Mouse (Mus musculus) CH12.LX (cell line): ENCODE data around the gene Kcnh6. TPM values are rescaled to one million over a fixed set of nuclear protein-coding genes. Genes with fewer than 3 reads are reported as not detected.

Experiments
- DNase-seq: peaks from one replicate; pipeline ENCODE4 v3.0.0-alpha.2; 2013; ENCODE audit errors: extremely low read depth
- H3K27ac ChIP-seq: 2 replicates; pipeline ENCODE4 v1.5.1; 2012; ENCODE audit warnings: low read depth, mild to moderate bottlenecking, control low read depth, moderate library complexity; ENCODE audit not compliant: insufficient read depth
- H3K27me3 ChIP-seq: replicated peaks from 2 replicates; pipeline ENCODE3; 2012; ENCODE audit warnings: inconsistent platforms
- H3K36me3 ChIP-seq, 2 experiments: replicated peaks in 1 of 2; 2 replicates each; pipeline versions ENCODE3 to v1.6.1; 2012; ENCODE audit warnings: inconsistent platforms in 1 of 2, low read length in 1 of 2, mild to moderate bottlenecking in 1 of 2, mixed read lengths in 1 of 2, moderate library complexity in 1 of 2; ENCODE audit not compliant: control insufficient read depth in 1 of 2, insufficient read depth in 1 of 2
- H3K4me1 ChIP-seq, 2 experiments: 2 replicates each; pipeline ENCODE4 v1.6.1; 2012; ENCODE audit warnings: inconsistent platforms in 1 of 2, moderate library complexity in 1 of 2; ENCODE audit not compliant: insufficient read depth in 2 of 2, control insufficient read depth in 1 of 2
- H3K4me2 ChIP-seq: 2 replicates; pipeline ENCODE4 v1.6.1; 2012; ENCODE audit warnings: low read depth, mild to moderate bottlenecking, control low read depth; ENCODE audit not compliant: poor library complexity, insufficient read depth, severe bottlenecking
- H3K4me3 ChIP-seq, 3 experiments: fragments of 150-350 bp in 1 of 3; sonication (generic) in 1 of 3; replicated peaks in 1 of 3; 2 replicates each; pipeline versions ENCODE3 to v1.5.1; 2011 to 2012; ENCODE audit warnings: low read depth in 2 of 3, low read length in 2 of 3, mild to moderate bottlenecking in 2 of 3, moderate library complexity in 2 of 3, control low read depth in 1 of 3, improper control_type of control experiment in 1 of 3, inconsistent platforms in 1 of 3, mixed read lengths in 1 of 3; ENCODE audit not compliant: poor library complexity in 1 of 3
- H3K79me2 ChIP-seq: replicated peaks from 2 replicates; pipeline ENCODE4 v1.6.1; 2012; ENCODE audit warnings: mild to moderate bottlenecking, moderate library complexity; ENCODE audit not compliant: control insufficient read depth, poor library complexity, insufficient read depth, severe bottlenecking; ENCODE audit errors: extremely low read depth
- H3K9ac ChIP-seq: 2 replicates; pipeline ENCODE4 v1.6.1; 2012; ENCODE audit warnings: low read depth, mild to moderate bottlenecking, control low read depth, moderate library complexity; ENCODE audit not compliant: insufficient read depth
- H3K9me3 ChIP-seq: replicated peaks from 2 replicates; pipeline ENCODE3; 2012; ENCODE audit warnings: low read length, inconsistent platforms, mixed read lengths
- BHLHE40 ChIP-seq: IDR thresholded peaks from 2 replicates; pipeline ENCODE4 v1.6.1; 2011; ENCODE audit warnings: mild to moderate bottlenecking, low read depth, low read length, improper control_type of control experiment
- CHD1 ChIP-seq: IDR thresholded peaks from 2 replicates; pipeline ENCODE4 v1.6.1; 2012; ENCODE audit warnings: low read depth, low read length, improper control_type of control experiment, inconsistent platforms
- CHD2 ChIP-seq: IDR thresholded peaks from 2 replicates; pipeline ENCODE4 v1.6.1; 2011; ENCODE audit warnings: low read length, improper control_type of control experiment
- CTCF ChIP-seq, 2 experiments: IDR thresholded peaks in 1 of 2; conservative IDR thresholded peaks in 1 of 2; 2 replicates each; pipeline ENCODE4 v1.5.1; 2011 to 2012; ENCODE audit warnings: low read depth in 2 of 2, low read length in 2 of 2, improper control_type of control experiment in 1 of 2, inconsistent platforms in 1 of 2, mild to moderate bottlenecking in 1 of 2, moderate library complexity in 1 of 2
- E2F4 ChIP-seq: IDR thresholded peaks from 2 replicates; pipeline ENCODE4 v1.6.1; 2011; ENCODE audit warnings: low read depth, low read length, improper control_type of control experiment; ENCODE audit not compliant: insufficient replicate concordance
- EP300 ChIP-seq: IDR thresholded peaks from 2 replicates; pipeline ENCODE4 v1.6.1; 2011; ENCODE audit warnings: low read length, improper control_type of control experiment
- ETS1 ChIP-seq: conservative IDR thresholded peaks from 2 replicates; pipeline ENCODE4 v1.6.1; 2012; ENCODE audit warnings: low read depth, mild to moderate bottlenecking, inconsistent platforms, low read length, improper control_type of control experiment, moderate library complexity
- IRF4 ChIP-seq: IDR thresholded peaks from 2 replicates; pipeline ENCODE4 v1.6.1; 2014; ENCODE audit warnings: low read depth, mild to moderate bottlenecking, inconsistent platforms, low read length, improper control_type of control experiment
- JUN ChIP-seq: IDR thresholded peaks from 2 replicates; pipeline ENCODE4 v1.6.1; 2011; ENCODE audit warnings: low read depth, mild to moderate bottlenecking, low read length, improper control_type of control experiment, moderate library complexity; ENCODE audit not compliant: insufficient read depth
- JUND ChIP-seq: conservative IDR thresholded peaks from 2 replicates; pipeline ENCODE4 v1.6.1; 2011; ENCODE audit warnings: low read depth, low read length, improper control_type of control experiment
- KAT2A ChIP-seq: IDR thresholded peaks from 2 replicates; pipeline ENCODE4 v1.6.1; 2012; ENCODE audit warnings: low read length, improper control_type of control experiment, inconsistent platforms; ENCODE audit not compliant: insufficient replicate concordance
- MAX ChIP-seq: IDR thresholded peaks from 2 replicates; pipeline ENCODE4 v1.6.1; 2011; ENCODE audit warnings: low read length, improper control_type of control experiment
- MAZ ChIP-seq: IDR thresholded peaks from 2 replicates; pipeline ENCODE4 v1.6.1; 2012; ENCODE audit warnings: low read depth, mild to moderate bottlenecking, inconsistent platforms, low read length, improper control_type of control experiment, moderate library complexity
- MEF2A ChIP-seq: IDR thresholded peaks from 2 replicates; pipeline ENCODE4 v1.6.1; 2014; ENCODE audit warnings: low read depth, mild to moderate bottlenecking, inconsistent platforms, low read length, improper control_type of control experiment, borderline replicate concordance
- MXI1 ChIP-seq: IDR thresholded peaks from 2 replicates; pipeline ENCODE4 v1.6.1; 2011; ENCODE audit warnings: mild to moderate bottlenecking, low read depth, low read length, improper control_type of control experiment
- MYC ChIP-seq: IDR thresholded peaks from 2 replicates; pipeline ENCODE4 v1.6.1; 2011; ENCODE audit warnings: low read depth, mild to moderate bottlenecking, improper control_type of control experiment, low read length
- NRF1 ChIP-seq: IDR thresholded peaks from 2 replicates; pipeline ENCODE4 v1.6.1; 2014; ENCODE audit warnings: low read depth, mild to moderate bottlenecking, inconsistent platforms, low read length, improper control_type of control experiment, moderate library complexity
- PAX5 ChIP-seq: IDR thresholded peaks from 2 replicates; pipeline ENCODE4 v1.6.1; 2012; ENCODE audit warnings: low read length, inconsistent platforms, mixed read lengths
- POLR2A ChIP-seq: IDR thresholded peaks from 2 replicates; pipeline ENCODE4 v1.6.1; 2011; ENCODE audit warnings: low read depth, mild to moderate bottlenecking, improper control_type of control experiment, low read length
- POLR2AphosphoS2 ChIP-seq: IDR thresholded peaks from 2 replicates; pipeline ENCODE4 v1.6.1; 2011; ENCODE audit warnings: low read depth, low read length, improper control_type of control experiment
- RAD21 ChIP-seq: IDR thresholded peaks from 2 replicates; pipeline ENCODE4 v1.6.1; 2011; ENCODE audit warnings: low read depth, mild to moderate bottlenecking, low read length, improper control_type of control experiment, moderate library complexity
- RCOR1 ChIP-seq: conservative IDR thresholded peaks from 2 replicates; pipeline ENCODE4 v1.6.1; 2012; ENCODE audit warnings: low read depth, mild to moderate bottlenecking, inconsistent platforms, low read length, improper control_type of control experiment
- SMC3 ChIP-seq: IDR thresholded peaks from 2 replicates; pipeline ENCODE4 v1.6.1; 2011; ENCODE audit warnings: low read depth, low read length, improper control_type of control experiment
- TCF12 ChIP-seq: IDR thresholded peaks from 2 replicates; pipeline ENCODE4 v1.6.1; 2014; ENCODE audit warnings: low read depth, mild to moderate bottlenecking, inconsistent platforms, low read length, improper control_type of control experiment
- UBTF ChIP-seq: IDR thresholded peaks from 2 replicates; pipeline ENCODE4 v1.6.1; 2012; ENCODE audit warnings: low read depth, mild to moderate bottlenecking, inconsistent platforms, low read length, improper control_type of control experiment, moderate library complexity
- USF1 ChIP-seq: IDR thresholded peaks from 2 replicates; pipeline ENCODE4 v1.6.1; 2014; ENCODE audit warnings: low read depth, mild to moderate bottlenecking, inconsistent platforms, low read length, improper control_type of control experiment
- USF2 ChIP-seq: conservative IDR thresholded peaks from 2 replicates; pipeline ENCODE4 v1.6.1; 2011; ENCODE audit warnings: low read depth, low read length, improper control_type of control experiment
- ZC3H11A ChIP-seq: IDR thresholded peaks from 2 replicates; pipeline ENCODE4 v1.6.1; 2012; ENCODE audit warnings: low read depth, mild to moderate bottlenecking, inconsistent platforms, low read length, improper control_type of control experiment
- ZKSCAN1 ChIP-seq: IDR thresholded peaks from 2 replicates; pipeline ENCODE4 v1.6.1; 2012; ENCODE audit warnings: low read depth, inconsistent platforms, low read length, improper control_type of control experiment, borderline replicate concordance
- ZMIZ1 ChIP-seq: IDR thresholded peaks from 2 replicates; pipeline ENCODE4 v1.6.1; 2012; ENCODE audit warnings: low read depth, mild to moderate bottlenecking, inconsistent platforms, low read length, improper control_type of control experiment
- dilution Hi-C: fragments of 300-500 bp; cut with MboI; formaldehyde crosslinking; loops from 2 replicates; pipeline ENCODE4 v1.14.3; 2020; ENCODE audit warnings: low sequenced_read_pairs; ENCODE audit not compliant: extremely low pct_unique_long_range_greater_than_20kb, extremely low pct_ligation_motif_present
- in situ Hi-C: fragments of 300-500 bp; cut with MboI; formaldehyde crosslinking; loops from 3 replicates; pipeline ENCODE4 v1.14.3; 2019; ENCODE audit warnings: low sequenced_read_pairs, low pct_ligation_motif_present, low pct_unique_long_range_greater_than_20kb, mixed read lengths
- polyA plus RNA-seq: library from polyadenylated mRNA; unstranded; fragments of >175 nt; gene quantifications from 2 replicates; pipeline ENCODE4 v1.2.1, GENCODE M21; 2012; ENCODE audit warnings: low read depth; ENCODE audit not compliant: insufficient read length
- total RNA-seq, 2 experiments: library from RNA; depleted of rRNA; stranded (reverse); fragments of 300-350 nt in 1 of 2; fragments of >200 nt in 1 of 2; gene quantifications; 2 replicates each; pipeline ENCODE4 v1.2.3; 2012 to 2014

The Kcnh6 gene
- total and polyA plus RNA-seq, 3 experiments, result 0.19 to 0.25 TPM; not detected in 1

- in situ Hi-C loops, result no loop called here
- no peak overlapping the region for H3K9ac ChIP-seq
- no peaks in the 10 kb centered on the region for H3K9me3 ChIP-seq
- peaks cover 0 to 15% of the 10 kb centered on the region in 2 experiments for H3K36me3 ChIP-seq
- H3K79me2 ChIP-seq, result peaks cover 33% of the 10 kb centered on the region
- no peak overlapping the region for H3K4me3 ChIP-seq
- peaks cover 3 to 39% of the 10 kb centered on the region in 2 experiments; a peak in 3 of 4 replicates for H3K4me1 ChIP-seq
- no peak for DNase-seq
- no peak overlapping the region for H3K27ac ChIP-seq
- H3K4me2 ChIP-seq, result no peak overlapping the region
- no peak for TF ChIP-seq MYC
- TF ChIP-seq KAT2A, result no peak
- TF ChIP-seq EP300, result no peak
- no peak for TF ChIP-seq MAZ
- TF ChIP-seq JUN, result no peak
- TF ChIP-seq CHD1, result no peak
- TF ChIP-seq, all 38 proteins: peak for 0
- dilution Hi-C loops, result no loop called here
- H3K27me3 ChIP-seq, result no peaks in the 10 kb centered on the region
Measured at GRCm38 (mm10) chr11:106034986-106035385, 27.1 kb downstream of the Kcnh6 start.

DNA sequence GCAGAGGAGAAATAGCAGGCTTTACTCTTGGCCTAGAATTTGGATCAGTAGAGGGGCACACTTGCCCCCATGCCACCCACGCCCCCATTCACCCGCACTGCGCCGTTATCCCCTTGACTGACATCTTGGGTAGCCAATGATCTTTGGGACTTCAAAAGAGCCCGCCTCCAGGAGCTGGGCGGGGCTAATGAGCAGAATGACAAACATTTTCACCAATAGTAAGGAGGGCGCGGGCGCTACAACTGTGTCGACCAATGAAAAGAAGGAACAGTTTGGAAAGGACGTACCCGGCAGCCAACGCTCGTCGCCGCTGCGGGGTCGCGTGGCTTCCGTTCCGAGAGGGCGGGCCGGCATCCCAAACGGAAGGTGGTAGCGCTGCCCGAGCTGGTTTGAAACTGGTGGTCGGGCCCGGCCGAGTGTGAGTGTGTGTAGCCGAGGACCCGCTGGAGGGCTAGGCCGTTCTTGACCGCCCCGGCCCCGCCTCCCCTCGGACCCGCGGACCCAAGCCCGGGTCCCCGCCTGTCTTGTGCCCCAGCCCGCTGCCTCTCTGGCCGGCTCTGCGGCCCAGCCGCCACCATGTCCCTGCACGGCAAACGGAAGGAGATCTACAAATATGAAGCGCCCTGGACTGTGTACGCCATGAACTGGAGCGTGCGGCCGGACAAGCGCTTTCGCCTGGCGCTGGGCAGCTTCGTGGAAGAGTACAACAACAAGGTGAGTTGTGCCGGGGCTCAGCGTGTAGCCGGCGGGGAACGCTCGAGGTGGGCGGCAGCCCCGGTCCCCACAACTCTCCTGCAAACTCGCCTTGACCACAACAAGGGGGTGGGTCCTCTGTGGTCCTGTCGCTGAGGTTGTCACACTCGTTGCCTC lies 28.9 kb downstream of the Kcnh6 start, which contains the start of gene Dcaf7:
Gene Dcaf7, plus strand, starts transcription at position 325 of the 870 bp plus-strand sequence.
- H3K36me3 ChIP-seq, result peaks cover 0 to 24% of the 10 kb centered on the region in 2 experiments
- H3K4me2 ChIP-seq, result peak within 1 kb of the TSS; percentile 75
- DNase-seq, result peak; percentile 99
- H3K4me3 ChIP-seq, result peak within 1 kb of the TSS; percentile 80 to 97 (median 91)
- peak within 1 kb of the TSS; percentile 55 for H3K27ac ChIP-seq
- dilution Hi-C loops, result no loop called here
- in situ Hi-C loops, result no loop called here
- no peaks in the 10 kb centered on the region for H3K9me3 ChIP-seq
- no peaks in the 10 kb centered on the region for H3K27me3 ChIP-seq
- H3K79me2 ChIP-seq, result peaks cover 48% of the 10 kb centered on the region
- H3K9ac ChIP-seq, result peak within 1 kb of the TSS; percentile 73
- peaks cover 8 to 49% of the 10 kb centered on the region in 2 experiments for H3K4me1 ChIP-seq
- TF ChIP-seq SMC3 (no peak), E2F4 (peak; percentile 67; the same call in 1 of the 2 replicates), MXI1 (peak; percentile 86), ZKSCAN1 (no peak), TCF12 (peak; percentile 69), MEF2A (no peak), ETS1 (no peak), PAX5 (no peak), CHD1 (no peak), MAZ (peak; percentile 49; the same call in 1 of the 2 replicates), KAT2A (peak; percentile 82; the same call in 1 of the 2 replicates), UBTF (peak; percentile 58; the same call in 1 of the 2 replicates), NRF1 (peak; percentile 58), IRF4 (0 out of 2 replicates have a peak, but pooled peaks have one; percentile 39), USF1 (peak; percentile 81), BHLHE40 (peak; percentile 14), MAX (peak; percentile 81; the same call in 1 of the 2 replicates), CHD2 (peak; percentile 98), CTCF (conservative IDR thresholded peaks at IDR 0.05 in 1 of 2, IDR thresholded peaks at IDR 0.05 in 1 of 2; ENCODE audit: low read depth in 2 of 2, low read length in 2 of 2) (no peak), POLR2A (peak; percentile 76), ZC3H11A (no peak), USF2 (peak; percentile 61; the same call in 1 of the 2 replicates), JUND (0 out of 2 replicates have a peak, but pooled peaks have one; percentile 18), RCOR1 (no peak), POLR2AphosphoS2 (peak; percentile 37; the same call in 1 of the 2 replicates), JUN (no peak), ZMIZ1 (peak; percentile 68; the same call in 1 of the 2 replicates), RAD21 (no peak), EP300 (no peak)
